Mouse (Mus musculus) liver, embryonic 16.5 days (tissue): Measurements from ENCODE around the gene Arhgap44. TPM values are rescaled to one million over a fixed set of nuclear protein-coding genes. Genes with fewer than 3 reads are reported as not detected.

Experiments used
- ATAC-seq: fragments of 200-750 bp; cut with Nextera tagmentation; 2 replicates; pipeline ENCODE4 v1.8.0; 2017; ENCODE audit warnings: low read depth, mild to moderate bottlenecking, moderate number of reproducible peaks, moderate library complexity
- H3K27ac ChIP-seq: fragments of 300-500 bp; sonication (generic); 2 replicates; pipeline ENCODE4 v1.5.1; 2014; ENCODE audit warnings: mild to moderate bottlenecking, low read length
- H3K27me3 ChIP-seq: fragments of 300-500 bp; sonication (generic); 2 replicates; pipeline ENCODE4 v1.6.1; 2014; ENCODE audit warnings: low read depth, low read length, mixed read lengths; ENCODE audit not compliant: control insufficient read depth, insufficient read depth
- H3K36me3 ChIP-seq: fragments of 300-500 bp; sonication (generic); 2 replicates; pipeline ENCODE4 v1.6.1; 2014; ENCODE audit warnings: mild to moderate bottlenecking; ENCODE audit not compliant: control insufficient read depth, insufficient read depth
- H3K4me1 ChIP-seq: fragments of 300-500 bp; sonication (generic); 2 replicates; pipeline ENCODE4 v1.6.1; 2014; ENCODE audit warnings: low read depth, low read length, mixed read lengths; ENCODE audit not compliant: control insufficient read depth
- H3K4me2 ChIP-seq: fragments of 300-500 bp; sonication (generic); 2 replicates; pipeline ENCODE4 v1.6.1; 2014; ENCODE audit warnings: low read depth, low read length, mixed read lengths
- H3K4me3 ChIP-seq: fragments of 300-500 bp; sonication (generic); 2 replicates; pipeline ENCODE4 v1.5.1; 2014; ENCODE audit warnings: low read depth, mild to moderate bottlenecking, low read length
- H3K9ac ChIP-seq: fragments of 300-500 bp; sonication (generic); 2 replicates; pipeline ENCODE4 v1.6.1; 2014; ENCODE audit warnings: low read depth, low read length
- H3K9me3 ChIP-seq: fragments of 300-500 bp; sonication (generic); replicated peaks from 2 replicates; pipeline ENCODE4 v1.6.1; 2016; ENCODE audit warnings: low read length; ENCODE audit not compliant: control insufficient read depth
- WGBS: fragments of 180-500 bp; shearing (Covaris S2); extraction: QIAGEN DNeasy Blood & Tissue Kit; methylation state at CpG from one replicate; pipeline ENCODE4 v1.1.7; 2014; ENCODE audit not compliant: insufficient replicate concordance; 5-methylcytosine and 5-hydroxymethylcytosine counted together
- polyA plus RNA-seq: library from polyadenylated mRNA; unstranded; fragments of >200 nt; fragmentation: Nextera tagmentation; extraction: Ambion mirVana; gene quantifications from 2 replicates; pipeline ENCODE4 v1.2.1, GENCODE M21; 2015

Gene Arhgap44
- polyA plus RNA-seq, 1 experiment from 2014 or later, result 0.85 TPM

DNA sequence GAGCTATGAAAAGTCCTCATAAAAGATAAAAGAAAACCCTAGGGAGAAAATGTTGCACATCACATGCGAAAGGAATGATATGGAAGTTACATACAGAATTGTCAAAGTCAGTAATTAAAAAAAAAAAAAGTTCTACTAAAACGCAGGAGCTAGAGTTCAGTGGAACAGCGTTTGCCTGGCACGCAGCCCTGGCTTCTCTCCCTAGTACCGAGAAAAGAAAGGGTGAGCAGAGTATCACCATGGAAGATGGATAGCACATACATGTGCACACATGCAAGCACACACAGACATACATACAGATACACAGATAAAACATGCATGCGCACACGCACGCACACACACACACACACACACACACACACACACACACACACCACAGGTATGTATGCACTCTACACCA lies 82.0 kb downstream of the Arhgap44 start:
- H3K9ac ChIP-seq, result no peak overlapping the region
- H3K4me2 ChIP-seq, result no peak overlapping the region
- H3K4me3 ChIP-seq, result no peak overlapping the region
- H3K27ac ChIP-seq, result no peak overlapping the region
- no peaks in the 10 kb centered on the region for H3K36me3 ChIP-seq
- H3K27me3 ChIP-seq, result no peaks in the 10 kb centered on the region
- H3K4me1 ChIP-seq, result no peaks in the 10 kb centered on the region
- no peaks in the 10 kb centered on the region for H3K9me3 ChIP-seq
- no peak for ATAC-seq
- 72% methylated on average over 8 of the region's 8 CpGs for WGBS

- Histone ChIP-seq H3K4me1 (no peaks in the 10 kb centered on the region), H3K4me2 (no peak overlapping the region), H3K27ac (no peak overlapping the region), H3K36me3 (no peaks in the 10 kb centered on the region), H3K9ac (no peak overlapping the region), H3K4me3 (no peak overlapping the region), H3K27me3 (no peaks in the 10 kb centered on the region), H3K9me3 (no peaks in the 10 kb centered on the region)
- no peak for ATAC-seq
- 62% methylated on average over 3 of the region's 3 CpGs for WGBS
Measured at GRCm38 (mm10) chr11:65080274-65080673, 82.5 kb downstream of the Arhgap44 start.

GRCm38 (mm10) chr11:65069609-65070008 lies 93.2 kb downstream of the Arhgap44 start:
- ATAC-seq, result no peak
- 51% methylated on average over 5 of the region's 5 CpGs for WGBS
- H3K27ac ChIP-seq, result no peak overlapping the region
- H3K9ac ChIP-seq, result no peak overlapping the region
- no peak overlapping the region for H3K4me3 ChIP-seq
- no peaks in the 10 kb centered on the region for H3K4me1 ChIP-seq
- H3K4me2 ChIP-seq, result no peak overlapping the region
- no peaks in the 10 kb centered on the region for H3K9me3 ChIP-seq
- no peaks in the 10 kb centered on the region for H3K36me3 ChIP-seq
- no peaks in the 10 kb centered on the region for H3K27me3 ChIP-seq

DNA sequence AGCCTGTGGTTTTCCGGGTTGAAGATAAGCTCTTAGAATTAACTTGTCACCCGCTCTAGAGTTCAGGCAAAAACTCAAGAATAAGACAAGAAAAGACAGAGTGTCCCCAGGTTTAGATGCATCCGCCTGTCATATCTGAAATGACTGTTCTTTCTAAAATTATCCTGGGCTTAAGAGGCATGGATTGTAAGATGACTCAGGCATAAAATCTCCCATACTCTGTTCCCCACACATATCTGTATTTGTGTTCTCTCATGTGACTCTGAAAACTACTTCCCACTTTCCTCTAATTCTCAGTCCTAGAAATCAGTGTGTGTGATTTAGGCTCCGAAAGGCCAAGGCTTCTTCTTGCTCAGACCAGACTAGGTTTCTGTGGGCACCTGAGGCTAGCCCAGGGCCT lies 93.7 kb downstream of the Arhgap44 start:
- Histone ChIP-seq H3K4me2 (no peak overlapping the region), H3K4me3 (no peak overlapping the region), H3K4me1 (no peaks in the 10 kb centered on the region), H3K9me3 (no peaks in the 10 kb centered on the region), H3K9ac (no peak overlapping the region), H3K27ac (no peak overlapping the region), H3K27me3 (no peaks in the 10 kb centered on the region), H3K36me3 (no peaks in the 10 kb centered on the region)
- ATAC-seq, result no peak
- 53% methylated on average over 4 of the region's 4 CpGs for WGBS

- H3K9ac ChIP-seq, result no peak overlapping the region
- H3K9me3 ChIP-seq, result no peaks in the 10 kb centered on the region
- H3K36me3 ChIP-seq, result no peaks in the 10 kb centered on the region
- H3K27ac ChIP-seq, result no peak overlapping the region
- H3K27me3 ChIP-seq, result no peaks in the 10 kb centered on the region
- 76% methylated on average over 13 of the region's 13 CpGs for WGBS
- H3K4me1 ChIP-seq, result no peaks in the 10 kb centered on the region
- ATAC-seq, result no peak
- H3K4me3 ChIP-seq, result no peak overlapping the region
- no peak overlapping the region for H3K4me2 ChIP-seq
Measured at GRCm38 (mm10) chr11:65065201-65065600, 97.6 kb downstream of the Arhgap44 start.

DNA sequence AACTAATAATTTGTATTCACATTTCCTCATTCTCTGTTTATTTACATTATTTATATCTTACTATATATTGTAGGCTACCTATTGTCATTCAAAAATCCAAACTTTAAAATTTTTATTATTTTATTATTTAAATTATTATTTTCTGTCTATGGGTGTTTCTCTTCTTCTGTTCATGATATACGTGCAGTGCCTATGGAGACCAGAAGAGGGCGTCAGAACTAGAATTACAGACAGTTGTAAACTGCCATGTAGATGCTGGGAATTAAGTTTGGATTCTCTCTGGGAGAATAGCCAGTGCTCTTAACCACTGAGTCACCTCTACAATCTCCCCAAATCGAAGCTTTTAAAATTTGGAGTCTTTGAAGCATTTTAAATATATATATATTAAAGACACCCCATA lies 101.3 kb downstream of the Arhgap44 start:
- Histone ChIP-seq H3K9ac (no peak overlapping the region), H3K4me3 (no peak overlapping the region), H3K27me3 (no peaks in the 10 kb centered on the region), H3K27ac (no peak overlapping the region), H3K36me3 (no peaks in the 10 kb centered on the region), H3K4me2 (no peak overlapping the region), H3K9me3 (no peaks in the 10 kb centered on the region), H3K4me1 (no peaks in the 10 kb centered on the region)
- no peak for ATAC-seq
- WGBS, result 45% methylated on average over 3 of the region's 3 CpGs

DNA sequence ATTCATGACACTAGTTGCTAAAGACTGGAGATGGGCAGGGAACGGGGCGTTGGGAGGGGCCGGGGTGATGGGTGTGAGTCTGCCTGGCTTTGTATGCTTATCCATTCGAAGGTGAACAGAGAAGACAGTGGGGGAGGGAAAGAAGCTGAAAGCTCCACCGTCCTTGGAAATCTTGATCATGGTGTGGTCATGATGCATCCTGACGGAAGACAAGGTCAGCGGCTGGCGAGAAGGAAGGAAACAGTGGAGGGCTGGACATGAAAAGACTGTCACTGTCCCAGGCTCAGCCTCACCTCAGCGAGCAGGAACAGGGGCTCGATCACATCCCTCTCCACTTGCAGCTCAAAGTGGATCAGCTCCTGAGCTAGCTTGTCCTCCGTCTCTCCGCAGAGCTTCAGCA lies 103.2 kb downstream of the Arhgap44 start:
- no peak for ATAC-seq
- Histone ChIP-seq H3K27ac (no peak overlapping the region), H3K27me3 (no peaks in the 10 kb centered on the region), H3K4me2 (no peak overlapping the region), H3K36me3 (no peaks in the 10 kb centered on the region), H3K9me3 (no peaks in the 10 kb centered on the region), H3K4me1 (no peaks in the 10 kb centered on the region), H3K9ac (no peak overlapping the region), H3K4me3 (no peak overlapping the region)
- 70% methylated on average over 12 of the region's 12 CpGs for WGBS

- Histone ChIP-seq H3K27ac (no peak overlapping the region), H3K9ac (no peak overlapping the region), H3K27me3 (no peaks in the 10 kb centered on the region), H3K36me3 (no peaks in the 10 kb centered on the region), H3K4me2 (no peak overlapping the region), H3K9me3 (no peaks in the 10 kb centered on the region), H3K4me1 (no peaks in the 10 kb centered on the region), H3K4me3 (no peak overlapping the region)
- WGBS, result 56% methylated on average over 7 of the region's 7 CpGs
- ATAC-seq, result no peak
Measured at GRCm38 (mm10) chr11:65058224-65058908, 104.4 kb downstream of the Arhgap44 start.

GRCm38 (mm10) chr11:65055596-65055995 lies 107.2 kb downstream of the Arhgap44 start:
- no peak overlapping the region for H3K9ac ChIP-seq
- WGBS, result 32% methylated on average over 7 of the region's 7 CpGs

More at GRCm38 (mm10) chr11:65055596-65055995, 107.2 kb downstream of the Arhgap44 start:
- H3K4me3 ChIP-seq, result no peak overlapping the region
- H3K9me3 ChIP-seq, result no peaks in the 10 kb centered on the region
- H3K4me1 ChIP-seq, result no peaks in the 10 kb centered on the region
- H3K4me2 ChIP-seq, result no peak overlapping the region
- ATAC-seq, result no peak
- H3K27me3 ChIP-seq, result no peaks in the 10 kb centered on the region
- no peak overlapping the region for H3K27ac ChIP-seq
- H3K36me3 ChIP-seq, result no peaks in the 10 kb centered on the region
